Mouse (Mus musculus): Measurements from ENCODE around the gene Sms. TPM values are rescaled to one million over a fixed set of nuclear protein-coding genes. Genes with fewer than 3 reads are reported as not detected.

Sms gene
- 10 to 100 TPM; 32.8 to 40.5 TPM for total RNA-seq (2021)
- long read RNA-seq, experiment 1, transcript Sms-201 (11 exons, 3,717 nt): major isoform, 38 of 43 reads
- long read RNA-seq, experiment 1, partial matches to known transcripts: 4 of 43 reads
- long read RNA-seq, experiment 1, other reads (novel, unspliced or antisense): 1 of 43 reads
- long read RNA-seq, experiment 2, transcript Sms-201 (11 exons, 3,717 nt): major isoform, 28 of 34 reads
- long read RNA-seq, experiment 2, partial matches to known transcripts: 2 of 34 reads
- long read RNA-seq, experiment 2, other reads (novel, unspliced or antisense): 4 of 34 reads

- DNase-seq: peak; percentile 61
- intact Hi-C loops (cut with DNase I; ENCODE audit: low total_unique reads): no loop called here
Observed at GRCm38 (mm10) chrX:157491944-157492726, at the start of gene Sms. Gene Sms, minus strand, starts transcription at chrX:157492287.

GRCm38 (mm10) chrX:157506400-157506799 lies 14.3 kb upstream of the Sms start:
- no peak for DNase-seq
- intact Hi-C loops (cut with DNase I; ENCODE audit: low total_unique reads): no loop called here

GRCm38 (mm10) chrX:157504506-157504905 lies 12.4 kb upstream of the Sms start:
- intact Hi-C loops (cut with DNase I; ENCODE audit: low total_unique reads): no loop called here
- no peak for DNase-seq

- intact Hi-C loops (cut with DNase I; ENCODE audit: low total_unique reads): no loop called here
- no peak for DNase-seq
Observed at GRCm38 (mm10) chrX:157501871-157502270, 9.8 kb upstream of the Sms start.

- intact Hi-C loops (cut with DNase I; ENCODE audit: low total_unique reads): no loop called here
- DNase-seq: no peak
Observed at GRCm38 (mm10) chrX:157500004-157500403, 7.9 kb upstream of the Sms start.

GRCm38 (mm10) chrX:157493159-157493558 lies 1.1 kb upstream of the Sms start:
- no peak for DNase-seq
- intact Hi-C loops (cut with DNase I; ENCODE audit: low total_unique reads): no loop called here

GRCm38 (mm10) chrX:157491145-157491935 lies 747 bp downstream of the Sms start:
- intact Hi-C loops (cut with DNase I; ENCODE audit: low total_unique reads): no loop called here
- peak; percentile 27 for DNase-seq

GRCm38 (mm10) chrX:157490769-157491144 lies 1.3 kb downstream of the Sms start:
- intact Hi-C loops (cut with DNase I; ENCODE audit: low total_unique reads): no loop called here
- DNase-seq: no peak

GRCm38 (mm10) chrX:157489871-157490721 lies 2.0 kb downstream of the Sms start:
- no peak for DNase-seq
- intact Hi-C loops (cut with DNase I; ENCODE audit: low total_unique reads): no loop called here

GRCm38 (mm10) chrX:157488831-157489230 lies 3.3 kb downstream of the Sms start:
- no peak for DNase-seq
- intact Hi-C loops (cut with DNase I; ENCODE audit: low total_unique reads): no loop called here

- peak; percentile 7 for DNase-seq
Observed at GRCm38 (mm10) chrX:157486765-157487164, 5.3 kb downstream of the Sms start.

GRCm38 (mm10) chrX:157482842-157483241 lies 9.2 kb downstream of the Sms start:
- intact Hi-C loops (cut with DNase I; ENCODE audit: low total_unique reads): no loop called here
- no peak for DNase-seq

More at GRCm38 (mm10) chrX:157486765-157487164, 5.3 kb downstream of the Sms start:
- intact Hi-C loops (cut with DNase I; ENCODE audit: low total_unique reads): no loop called here

- no peak for DNase-seq
- intact Hi-C loops (cut with DNase I; ENCODE audit: low total_unique reads): no loop called here
Observed at GRCm38 (mm10) chrX:157481860-157482259, 10.2 kb downstream of the Sms start.

GRCm38 (mm10) chrX:157477328-157477727 lies 14.8 kb downstream of the Sms start:
- no peak for DNase-seq
- intact Hi-C loops (cut with DNase I; ENCODE audit: low total_unique reads): no loop called here

- intact Hi-C loops (cut with DNase I; ENCODE audit: low total_unique reads): no loop called here
Observed at GRCm38 (mm10) chrX:157476153-157476810, 15.8 kb downstream of the Sms start.

GRCm38 (mm10) chrX:157471711-157472660 lies 20.1 kb downstream of the Sms start:
- no peak for DNase-seq
- intact Hi-C loops (cut with DNase I; ENCODE audit: low total_unique reads): no loop called here

More at GRCm38 (mm10) chrX:157476153-157476810, 15.8 kb downstream of the Sms start:
- no peak for DNase-seq

GRCm38 (mm10) chrX:157468795-157469194 lies 23.3 kb downstream of the Sms start:
- intact Hi-C loops (cut with DNase I; ENCODE audit: low total_unique reads): loop anchor here (5.0 kb wide), 1 partner anchor 179 kb away; no protein-coding TSS in a partner anchor
- no peak for DNase-seq

All from gastrocnemius, postnatal 14 days (tissue).